Mouse (Mus musculus) erythroblast, embryonic 14.5 days (primary cell): ENCODE results near the gene Snrpb2.

Experiments
- GATA1 ChIP-seq: IDR thresholded peaks from 2 replicates; pipeline ENCODE4 v1.6.1; 2012; ENCODE audit warnings: low read length, inconsistent platforms, mixed read lengths
- TAL1 ChIP-seq: IDR thresholded peaks from 3 replicates; pipeline ENCODE4 v1.6.1; 2012; ENCODE audit warnings: low read length, inconsistent platforms, mixed read lengths

DNA sequence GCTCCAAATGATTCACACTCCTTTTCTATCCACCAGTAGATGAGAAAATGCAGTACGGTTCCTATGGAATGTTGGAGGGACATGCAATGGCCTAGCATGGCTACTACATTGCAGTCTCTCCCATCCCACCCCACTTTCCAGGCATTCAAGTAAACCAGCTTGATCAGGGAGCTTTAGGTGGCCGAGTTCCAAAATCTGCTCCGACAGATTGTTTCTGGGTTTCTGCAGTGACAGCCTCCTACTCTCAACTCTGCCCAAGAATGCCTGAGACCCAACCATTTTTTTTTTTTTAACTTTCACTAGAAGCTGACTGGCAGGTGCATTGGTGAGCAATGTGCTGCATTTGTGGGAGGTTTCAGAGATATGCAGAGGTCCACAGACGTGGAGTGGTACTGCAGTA lies 51.9 kb downstream of the Snrpb2 start:
- TF ChIP-seq TAL1 (no peak), GATA1 (no peak)
